Mouse (Mus musculus): ENCODE results near the gene Itga5.

GRCm38 (mm10) chr15:103375112-103375800, 8.7 kb upstream of the Itga5 start:
- no peak for TF ChIP-seq CTCF (IDR thresholded peaks at IDR 0.05; ENCODE audit: low read depth)
- no peak for TF ChIP-seq EP300 (optimal IDR thresholded peaks at IDR 0.05)

Data from stomach, postnatal 0 days (tissue).